Mouse (Mus musculus): ENCODE measurements around the gene Rnf38. TPM values are rescaled to one million over a fixed set of nuclear protein-coding genes. Genes with fewer than 3 reads are reported as not detected.

The Rnf38 gene
- polyA plus RNA-seq, 1 experiment from 2014 or later = 30.3 TPM

DNA sequence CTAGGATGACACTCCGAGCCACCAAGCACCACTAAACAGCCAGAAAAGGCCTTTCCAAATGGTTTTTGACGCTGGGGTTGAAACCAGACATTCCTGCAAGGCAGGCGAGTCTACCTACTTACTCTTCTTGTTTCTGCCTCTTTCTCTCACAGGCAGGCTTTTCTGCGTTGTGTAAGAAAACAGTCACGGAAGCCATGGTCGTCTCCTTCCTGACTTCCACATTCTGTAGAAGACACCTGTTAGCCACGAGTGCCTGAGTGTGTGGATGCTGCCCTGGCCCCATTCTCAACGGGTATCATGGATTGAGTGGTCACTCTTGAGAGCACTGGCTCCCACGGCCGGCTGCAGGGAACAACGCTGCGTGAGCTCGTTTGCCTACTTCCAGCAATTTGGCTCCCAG, 118.5 kb downstream of the Rnf38 start:
- Histone ChIP-seq H3K9me3 (replicated peaks; ENCODE audit: control insufficient read depth, low read length, poor library complexity, severe bottlenecking) (no peaks in the 10 kb centered on the region), H3K27ac (ENCODE audit: low read length) (no peak overlapping the region), H3K4me1 (ENCODE audit: control insufficient read depth, insufficient read depth, low read length) (peaks cover 3% of the 10 kb centered on the region; the same call in 1 of the 2 replicates), H3K27me3 (ENCODE audit: control insufficient read depth, insufficient read depth, low read depth, low read length) (no peaks in the 10 kb centered on the region), H3K4me2 (ENCODE audit: low read length) (no peak overlapping the region), H3K36me3 (ENCODE audit: control insufficient read depth, insufficient read depth, low read length) (no peaks in the 10 kb centered on the region), H3K4me3 (ENCODE audit: low read depth, low read length) (no peak overlapping the region), H3K9ac (ENCODE audit: low read depth, low read length) (no peak overlapping the region)
- ATAC-seq = no peak
- 87% methylated on average over 13 of the region's 13 CpGs for WGBS

DNA sequence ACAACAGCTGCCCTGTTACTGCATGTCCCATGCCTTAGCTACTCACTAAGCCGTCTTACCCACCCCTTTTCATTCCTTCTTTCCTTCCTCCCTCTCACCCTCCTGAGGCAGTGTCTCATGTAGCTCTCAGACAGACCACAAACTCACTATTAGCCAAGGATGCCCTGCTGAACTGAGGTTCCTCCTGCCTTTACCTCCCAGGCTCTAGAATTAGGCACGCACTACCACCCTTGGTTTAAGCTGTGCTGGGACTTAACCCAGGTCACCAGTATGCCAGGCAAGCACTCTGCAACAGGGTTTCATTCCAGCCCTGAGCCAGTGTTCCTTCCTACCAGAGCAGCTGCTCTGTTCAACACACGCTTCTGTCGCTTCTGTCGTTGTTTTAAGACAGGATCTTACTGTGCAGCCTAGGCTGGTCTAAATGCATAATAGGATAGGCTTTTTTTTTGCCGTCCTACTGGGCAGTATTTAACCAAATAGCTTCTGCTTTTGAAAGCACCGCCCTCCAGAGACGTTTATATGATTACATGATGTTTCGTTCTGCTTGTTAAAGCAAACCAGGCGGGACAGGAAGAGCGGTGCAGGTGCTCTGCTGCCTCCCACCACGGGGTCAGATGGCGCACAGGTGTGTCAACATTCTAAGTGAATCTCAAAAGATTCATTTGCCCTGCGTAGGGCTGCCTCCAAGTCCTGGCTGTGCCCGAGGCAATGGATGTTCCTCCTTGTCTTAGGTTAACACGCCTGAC, 120.0 kb downstream of the Rnf38 start:
- Histone ChIP-seq H3K9ac (ENCODE audit: low read depth, low read length) (no peak overlapping the region), H3K27ac (ENCODE audit: low read length) (no peak overlapping the region), H3K27me3 (ENCODE audit: control insufficient read depth, insufficient read depth, low read depth, low read length) (no peaks in the 10 kb centered on the region), H3K4me2 (ENCODE audit: low read length) (no peak overlapping the region), H3K9me3 (replicated peaks; ENCODE audit: control insufficient read depth, low read length, poor library complexity, severe bottlenecking) (no peaks in the 10 kb centered on the region), H3K4me1 (ENCODE audit: control insufficient read depth, insufficient read depth, low read length) (peaks cover 3% of the 10 kb centered on the region; the same call in 1 of the 2 replicates), H3K36me3 (ENCODE audit: control insufficient read depth, insufficient read depth, low read length) (no peaks in the 10 kb centered on the region), H3K4me3 (ENCODE audit: low read depth, low read length) (no peak overlapping the region)
- ATAC-seq = no peak
- WGBS = 33% methylated on average over 16 of the region's 16 CpGs

DNA sequence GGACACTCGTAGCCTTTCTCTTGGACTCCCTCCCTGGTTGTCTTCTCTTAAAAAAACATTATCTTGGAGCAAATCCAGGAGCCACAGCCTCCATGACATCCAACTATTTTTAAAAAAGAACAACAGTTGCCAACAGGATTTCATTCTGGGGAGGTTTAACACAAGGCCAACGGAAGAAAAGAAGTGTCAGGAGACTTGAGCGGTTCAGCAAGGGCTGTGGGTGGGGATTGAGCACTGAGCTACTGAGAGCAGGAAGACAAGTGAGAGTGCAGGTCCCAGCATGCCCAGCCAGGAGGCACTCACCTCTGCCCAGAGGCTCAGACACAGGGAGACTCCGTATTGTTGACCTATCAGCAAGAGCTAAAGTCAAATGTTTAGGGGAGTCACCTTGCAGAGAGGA, 120.8 kb downstream of the Rnf38 start:
- WGBS = 28% methylated on average over 4 of the region's 4 CpGs
- no peaks in the 10 kb centered on the region for H3K9me3 ChIP-seq (replicated peaks; ENCODE audit: control insufficient read depth, low read length, poor library complexity, severe bottlenecking)
- no peaks in the 10 kb centered on the region for H3K27me3 ChIP-seq (ENCODE audit: control insufficient read depth, insufficient read depth, low read depth, low read length)
- H3K4me1 ChIP-seq (ENCODE audit: control insufficient read depth, insufficient read depth, low read length) = peaks cover 3% of the 10 kb centered on the region; the same call in 1 of the 2 replicates
- no peak overlapping the region for H3K4me2 ChIP-seq (ENCODE audit: low read length)
- no peak overlapping the region for H3K27ac ChIP-seq (ENCODE audit: low read length)
- ATAC-seq = no peak
- H3K4me3 ChIP-seq (ENCODE audit: low read depth, low read length) = no peak overlapping the region
- H3K9ac ChIP-seq (ENCODE audit: low read depth, low read length) = no peak overlapping the region
- no peaks in the 10 kb centered on the region for H3K36me3 ChIP-seq (ENCODE audit: control insufficient read depth, insufficient read depth, low read length)

DNA sequence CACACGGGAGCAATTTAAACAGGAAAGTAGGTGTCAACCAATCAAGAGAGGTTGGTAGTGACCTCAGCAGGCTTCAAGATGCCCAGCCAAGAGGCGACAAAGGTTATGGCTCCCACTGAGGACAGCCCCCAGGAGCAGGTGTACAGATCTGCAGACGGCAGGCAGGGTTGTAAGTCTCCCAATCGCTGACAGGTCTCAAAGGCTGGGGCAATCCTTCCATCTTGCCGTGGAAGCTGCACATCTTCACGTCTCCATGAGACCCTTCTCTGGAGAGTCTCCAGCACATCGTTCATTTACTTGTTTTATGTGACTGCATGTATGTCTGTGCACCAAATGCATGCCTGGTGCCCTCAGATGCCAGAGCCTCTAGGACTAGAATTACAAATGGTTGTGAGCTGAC, 122.8 kb downstream of the Rnf38 start:
- Histone ChIP-seq H3K4me2 (ENCODE audit: low read length) (no peak overlapping the region), H3K27me3 (ENCODE audit: control insufficient read depth, insufficient read depth, low read depth, low read length) (no peaks in the 10 kb centered on the region), H3K36me3 (ENCODE audit: control insufficient read depth, insufficient read depth, low read length) (no peaks in the 10 kb centered on the region), H3K4me1 (ENCODE audit: control insufficient read depth, insufficient read depth, low read length) (peaks cover 6% of the 10 kb centered on the region; the same call in 1 of the 2 replicates), H3K9ac (ENCODE audit: low read depth, low read length) (no peak overlapping the region), H3K4me3 (ENCODE audit: low read depth, low read length) (no peak overlapping the region), H3K27ac (ENCODE audit: low read length) (no peak overlapping the region), H3K9me3 (replicated peaks; ENCODE audit: control insufficient read depth, low read length, poor library complexity, severe bottlenecking) (no peaks in the 10 kb centered on the region)
- 84% methylated on average over 7 of the region's 7 CpGs for WGBS
- no peak for ATAC-seq

DNA sequence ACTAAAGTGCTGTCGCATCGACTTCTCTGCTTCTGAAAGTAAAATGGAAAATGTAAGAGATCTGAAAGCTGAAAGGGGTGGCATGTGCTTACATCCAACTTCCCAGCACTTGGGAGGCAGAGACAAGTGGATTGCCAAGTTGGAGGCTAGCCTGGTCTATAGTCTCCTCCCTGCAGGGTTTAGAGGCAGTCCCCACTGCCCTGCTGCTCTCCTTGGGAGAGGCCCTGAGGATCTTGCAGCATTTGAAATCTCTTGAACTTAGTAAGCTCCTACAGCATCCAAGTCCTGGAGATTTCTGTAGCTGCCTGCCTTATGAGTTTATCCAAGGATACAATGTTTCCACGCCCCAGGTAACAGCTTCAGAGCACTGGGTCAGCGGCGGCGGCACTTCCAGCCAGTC, 125.3 kb downstream of the Rnf38 start:
- Histone ChIP-seq H3K9me3 (replicated peaks; ENCODE audit: control insufficient read depth, low read length, poor library complexity, severe bottlenecking) (no peaks in the 10 kb centered on the region), H3K27me3 (ENCODE audit: control insufficient read depth, insufficient read depth, low read depth, low read length) (no peaks in the 10 kb centered on the region), H3K27ac (ENCODE audit: low read length) (no peak overlapping the region), H3K9ac (ENCODE audit: low read depth, low read length) (no peak overlapping the region), H3K36me3 (ENCODE audit: control insufficient read depth, insufficient read depth, low read length) (no peaks in the 10 kb centered on the region), H3K4me1 (ENCODE audit: control insufficient read depth, insufficient read depth, low read length) (peaks cover 4% of the 10 kb centered on the region; the same call in 1 of the 2 replicates), H3K4me2 (ENCODE audit: low read length) (no peak overlapping the region), H3K4me3 (ENCODE audit: low read depth, low read length) (no peak overlapping the region)
- no peak for ATAC-seq
- WGBS = 91% methylated on average over 6 of the region's 6 CpGs

DNA sequence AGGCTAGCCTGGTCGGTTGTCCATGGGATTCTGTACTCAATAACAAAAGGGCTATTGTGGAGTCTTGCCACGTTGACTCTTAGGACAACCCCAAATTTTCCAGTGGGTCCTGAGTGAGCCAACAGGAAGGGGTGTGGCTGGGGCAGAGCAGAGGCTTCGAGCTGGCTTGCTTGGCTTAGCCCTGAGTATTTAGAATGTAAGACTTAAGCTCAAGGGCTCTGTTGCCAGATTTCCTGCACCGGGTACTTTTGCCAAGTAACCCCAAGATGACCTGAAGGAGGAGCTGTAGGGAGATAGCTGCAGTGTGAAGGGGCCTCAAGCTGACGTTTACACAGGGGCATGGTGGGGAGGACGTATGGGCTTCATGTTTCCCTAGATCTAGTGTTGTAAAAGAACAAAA, 126.2 kb downstream of the Rnf38 start:
- Histone ChIP-seq H3K4me2 (ENCODE audit: low read length) (no peak overlapping the region), H3K4me1 (ENCODE audit: control insufficient read depth, insufficient read depth, low read length) (peaks cover 3% of the 10 kb centered on the region; the same call in 1 of the 2 replicates)
- 58% methylated on average over 6 of the region's 6 CpGs for WGBS

DNA sequence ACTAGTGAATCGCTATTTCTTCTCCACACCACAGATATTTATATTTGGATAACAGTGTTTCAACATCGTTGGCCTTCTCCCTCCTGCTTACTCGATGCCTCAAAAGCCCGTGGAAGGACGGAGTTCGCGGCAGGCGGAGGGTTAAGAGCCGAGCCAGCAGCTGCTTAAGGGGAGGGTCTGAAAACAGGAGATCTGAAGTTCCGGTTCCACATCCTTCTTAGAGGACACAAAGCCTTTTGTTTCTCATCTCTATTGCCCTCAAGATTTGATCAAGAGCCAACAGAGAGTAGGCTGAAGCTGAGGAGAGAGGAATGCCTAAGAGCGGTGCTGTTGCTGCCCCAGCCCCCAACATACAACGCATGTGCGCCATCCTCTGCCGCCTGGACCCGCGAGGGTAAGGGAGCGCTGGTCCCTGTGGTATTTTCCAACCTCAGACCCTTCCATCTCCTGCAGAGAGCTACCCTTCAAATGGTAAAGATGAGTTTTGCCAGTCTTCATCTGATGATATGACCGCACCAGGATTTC, 127.2 kb downstream of the Rnf38 start:
- Histone ChIP-seq H3K27me3 (ENCODE audit: control insufficient read depth, insufficient read depth, low read depth, low read length) (no peaks in the 10 kb centered on the region), H3K4me2 (ENCODE audit: low read length) (peak overlapping the region; percentile 48), H3K4me3 (ENCODE audit: low read depth, low read length) (peak overlapping the region; percentile 26), H3K9me3 (replicated peaks; ENCODE audit: control insufficient read depth, low read length, poor library complexity, severe bottlenecking) (no peaks in the 10 kb centered on the region), H3K4me1 (ENCODE audit: control insufficient read depth, insufficient read depth, low read length) (peaks cover 3% of the 10 kb centered on the region; the same call in 1 of the 2 replicates), H3K27ac (ENCODE audit: low read length) (no peak overlapping the region), H3K9ac (ENCODE audit: low read depth, low read length) (no peak overlapping the region; the same call in 1 of the 2 replicates), H3K36me3 (ENCODE audit: control insufficient read depth, insufficient read depth, low read length) (no peaks in the 10 kb centered on the region)
- 26% methylated on average over 18 of the region's 18 CpGs for WGBS
- ATAC-seq = no peak

More for the DNA sequence above, 126.2 kb downstream of the Rnf38 start:
- H3K36me3 ChIP-seq (ENCODE audit: control insufficient read depth, insufficient read depth, low read length) = no peaks in the 10 kb centered on the region
- ATAC-seq = no peak
- no peaks in the 10 kb centered on the region for H3K9me3 ChIP-seq (replicated peaks; ENCODE audit: control insufficient read depth, low read length, poor library complexity, severe bottlenecking)
- no peak overlapping the region for H3K9ac ChIP-seq (ENCODE audit: low read depth, low read length)
- H3K4me3 ChIP-seq (ENCODE audit: low read depth, low read length) = no peak overlapping the region
- no peak overlapping the region for H3K27ac ChIP-seq (ENCODE audit: low read length)
- H3K27me3 ChIP-seq (ENCODE audit: control insufficient read depth, insufficient read depth, low read depth, low read length) = no peaks in the 10 kb centered on the region

DNA sequence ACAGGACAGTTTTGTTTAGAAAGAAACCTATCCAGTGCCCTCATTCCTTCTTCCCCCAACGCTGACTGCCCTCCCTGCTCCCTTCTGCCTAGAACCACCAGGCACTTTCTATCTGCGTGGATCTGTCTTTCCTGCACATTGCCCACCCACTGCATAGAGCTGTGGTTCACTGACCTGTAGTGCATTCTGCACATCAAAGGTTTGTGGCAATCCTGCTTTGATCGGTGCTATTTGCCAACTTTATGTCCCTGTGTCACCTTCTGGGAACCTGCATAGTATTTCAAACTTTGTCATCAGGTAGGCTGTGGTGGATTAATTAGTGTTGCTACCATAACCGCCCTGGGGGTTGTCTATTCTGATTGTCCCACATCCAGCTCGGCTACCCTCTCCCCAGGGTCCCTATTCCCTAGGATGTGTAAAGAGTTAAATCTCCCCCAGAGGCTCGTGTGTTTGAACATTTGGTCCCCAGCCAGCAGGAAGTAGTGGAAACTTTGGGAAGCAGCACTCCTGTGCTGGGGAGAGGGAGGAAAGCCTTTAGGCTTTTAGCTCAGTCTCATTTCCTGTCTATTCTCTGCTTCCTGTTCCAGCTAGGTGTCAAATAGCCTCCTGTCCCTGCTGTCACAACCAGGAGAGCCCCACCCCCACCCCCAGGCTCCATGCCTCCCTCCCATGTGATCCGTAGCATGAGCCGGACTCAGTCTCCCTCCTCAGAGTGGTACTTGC, 129.2 kb downstream of the Rnf38 start:
- peaks cover 3% of the 10 kb centered on the region; the same call in 1 of the 2 replicates for H3K4me1 ChIP-seq (ENCODE audit: control insufficient read depth, insufficient read depth, low read length)
- H3K9ac ChIP-seq (ENCODE audit: low read depth, low read length) = no peak overlapping the region
- ATAC-seq = no peak
- H3K9me3 ChIP-seq (replicated peaks; ENCODE audit: control insufficient read depth, low read length, poor library complexity, severe bottlenecking) = no peaks in the 10 kb centered on the region
- H3K27ac ChIP-seq (ENCODE audit: low read length) = no peak overlapping the region
- no peak overlapping the region for H3K4me3 ChIP-seq (ENCODE audit: low read depth, low read length)
- H3K36me3 ChIP-seq (ENCODE audit: control insufficient read depth, insufficient read depth, low read length) = no peaks in the 10 kb centered on the region
- no peaks in the 10 kb centered on the region for H3K27me3 ChIP-seq (ENCODE audit: control insufficient read depth, insufficient read depth, low read depth, low read length)
- WGBS = 57% methylated on average over 8 of the region's 8 CpGs
- no peak overlapping the region for H3K4me2 ChIP-seq (ENCODE audit: low read length)

DNA sequence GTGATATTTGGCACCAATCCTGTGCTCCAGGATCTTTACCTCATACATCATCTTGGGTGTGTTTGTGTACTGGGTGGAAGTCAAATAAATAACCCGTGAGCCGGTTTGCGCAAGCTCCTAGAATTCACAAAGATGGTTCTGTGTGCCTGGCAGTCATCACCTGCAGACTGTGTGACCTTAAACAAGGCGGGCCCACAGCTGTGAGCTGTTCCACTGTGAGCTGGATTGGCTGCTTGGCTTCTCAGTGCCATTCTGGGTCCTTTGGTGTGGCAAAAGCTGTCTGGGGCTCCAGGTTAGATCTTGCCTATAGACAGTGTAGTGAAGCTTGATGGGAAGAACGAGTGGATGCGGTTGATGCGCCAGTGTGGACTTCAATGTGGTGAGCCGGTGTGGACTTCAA, 130.0 kb downstream of the Rnf38 start:
- no peak overlapping the region for H3K9ac ChIP-seq (ENCODE audit: low read depth, low read length)
- no peaks in the 10 kb centered on the region for H3K36me3 ChIP-seq (ENCODE audit: control insufficient read depth, insufficient read depth, low read length)
- 92% methylated on average over 8 of the region's 8 CpGs for WGBS
- H3K27ac ChIP-seq (ENCODE audit: low read length) = no peak overlapping the region
- ATAC-seq = no peak
- H3K9me3 ChIP-seq (replicated peaks; ENCODE audit: control insufficient read depth, low read length, poor library complexity, severe bottlenecking) = no peaks in the 10 kb centered on the region
- no peaks in the 10 kb centered on the region for H3K27me3 ChIP-seq (ENCODE audit: control insufficient read depth, insufficient read depth, low read depth, low read length)
- H3K4me3 ChIP-seq (ENCODE audit: low read depth, low read length) = no peak overlapping the region
- no peak overlapping the region for H3K4me2 ChIP-seq (ENCODE audit: low read length)
- peaks cover 3% of the 10 kb centered on the region; the same call in 1 of the 2 replicates for H3K4me1 ChIP-seq (ENCODE audit: control insufficient read depth, insufficient read depth, low read length)
